Mouse (Mus musculus) C2C12 (cell line): ENCODE measurements around the gene Acot7. TPM values are rescaled to one million over a fixed set of nuclear protein-coding genes. Genes with fewer than 3 reads are reported as not detected.

Source experiments
- H3K27me3 ChIP-seq: one replicate; pipeline ENCODE4 v1.6.1; 2011; ENCODE audit not compliant: control insufficient read depth, insufficient read depth, insufficient read length
- H3K36me3 ChIP-seq: one replicate; pipeline ENCODE4 v1.6.1; 2011; ENCODE audit not compliant: control insufficient read depth, insufficient read depth
- H3K4me3 ChIP-seq: one replicate; pipeline ENCODE4 v1.5.1; 2011; ENCODE audit warnings: mild to moderate bottlenecking, control low read depth; ENCODE audit not compliant: poor library complexity, insufficient read depth, severe bottlenecking
- H3K79me2 ChIP-seq: one replicate; pipeline ENCODE4 v1.6.1; 2011; ENCODE audit not compliant: control insufficient read depth, insufficient read depth
- H3K79me3 ChIP-seq: one replicate; pipeline ENCODE4 v1.6.1; 2011; ENCODE audit warnings: low read depth, control low read depth
- H3ac ChIP-seq: one replicate; pipeline ENCODE3; 2011; ENCODE audit warnings: low read depth; ENCODE audit not compliant: control insufficient read depth, insufficient read length
- CEBPB ChIP-seq: IDR thresholded peaks from one replicate; pipeline ENCODE4 v1.6.1; 2011; ENCODE audit warnings: low read depth, mild to moderate bottlenecking, control low read depth, moderate library complexity
- CTCF ChIP-seq: IDR thresholded peaks from one replicate; pipeline ENCODE4 v1.5.1; 2011; ENCODE audit not compliant: control insufficient read depth, insufficient read depth, insufficient read length
- FOSL1 ChIP-seq: IDR thresholded peaks from one replicate; pipeline ENCODE4 v1.8.0; 2011; ENCODE audit warnings: mild to moderate bottlenecking, low read length; ENCODE audit not compliant: poor library complexity, insufficient read depth, severe bottlenecking
- MAX ChIP-seq: IDR thresholded peaks from one replicate; pipeline ENCODE4 v1.6.1; 2011; ENCODE audit warnings: mild to moderate bottlenecking, control low read depth
- MYOD1 ChIP-seq: IDR thresholded peaks from one replicate; pipeline ENCODE4 v1.6.1; 2011; ENCODE audit warnings: low read depth; ENCODE audit not compliant: control insufficient read depth, insufficient read length
- MYOG ChIP-seq: IDR thresholded peaks from one replicate; pipeline ENCODE4 v1.6.1; 2011; ENCODE audit not compliant: control insufficient read depth, insufficient read length; ENCODE audit errors: extremely low read depth
- USF1 ChIP-seq: IDR thresholded peaks from one replicate; pipeline ENCODE4 v1.6.1; 2011; ENCODE audit warnings: low read depth, mild to moderate bottlenecking, control low read depth, moderate library complexity
- polyA plus RNA-seq: library from polyadenylated mRNA; unstranded; fragments of >200 nt; fragmentation: generic; extraction: Trizol; gene quantifications from one replicate; pipeline ENCODE4 v1.2.1, GENCODE M21; 2012; ENCODE audit warnings: missing spikeins

Gene Acot7
- polyA plus RNA-seq, 1 experiment: 344 TPM

DNA sequence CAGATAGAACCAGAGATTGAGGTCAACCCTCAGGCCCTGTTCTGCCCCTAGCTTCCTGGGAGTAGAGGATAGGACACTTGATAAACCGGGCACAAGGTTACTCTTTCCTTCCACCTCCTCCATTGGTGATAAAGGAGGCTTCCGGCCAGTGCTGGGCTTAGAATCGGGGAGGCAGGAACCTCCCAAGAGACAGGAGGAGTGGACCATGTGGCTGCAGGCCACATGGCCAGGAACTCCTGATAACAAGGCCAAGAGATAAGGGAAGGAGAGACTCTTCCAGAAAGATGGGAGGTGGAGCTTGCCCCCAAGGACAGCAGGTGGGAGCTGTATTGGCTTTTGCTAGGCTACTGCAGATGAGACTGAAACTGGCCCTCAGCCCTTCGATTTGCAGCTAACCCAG lies 27.4 kb upstream of the Acot7 start:
- TF ChIP-seq CTCF (no peak), MYOG (no peak), CEBPB (no peak), FOSL1 (no peak), MYOD1 (no peak), USF1 (no peak), MAX (no peak)
- no peaks in the 10 kb centered on the region for H3K79me3 ChIP-seq
- no peaks in the 10 kb centered on the region for H3K79me2 ChIP-seq
- peaks cover 55% of the 10 kb centered on the region for H3K27me3 ChIP-seq
- no peak overlapping the region for H3K4me3 ChIP-seq
- no peaks in the 10 kb centered on the region for H3K36me3 ChIP-seq
- H3ac ChIP-seq: no peak overlapping the region

DNA sequence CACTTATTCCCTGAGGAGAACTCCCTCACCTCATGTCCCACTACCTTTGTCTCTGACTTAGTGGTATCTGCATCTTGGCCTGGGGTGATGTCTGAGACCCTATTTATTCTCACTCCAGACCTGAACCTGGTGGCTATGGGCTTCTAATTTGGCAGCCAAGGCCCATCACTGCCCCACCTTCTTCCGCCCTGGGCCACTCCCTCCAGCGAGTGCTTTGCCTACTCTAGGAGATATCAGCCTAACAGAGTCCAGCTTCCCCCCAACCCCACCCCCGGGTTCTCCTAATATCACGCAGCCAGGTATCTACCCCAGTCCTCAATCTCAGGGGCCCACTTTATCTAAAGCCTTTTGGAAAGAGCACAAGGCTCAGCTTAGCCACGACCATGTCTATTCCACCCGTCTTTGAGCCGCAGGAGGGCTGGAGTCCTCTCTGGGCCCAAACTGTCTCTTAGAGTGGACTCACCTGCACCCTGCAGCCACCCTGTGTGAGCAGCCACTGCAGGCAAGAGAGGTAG lies 26.4 kb upstream of the Acot7 start:
- Histone ChIP-seq H3K79me2 (no peaks in the 10 kb centered on the region), H3ac (no peak overlapping the region), H3K79me3 (no peaks in the 10 kb centered on the region), H3K27me3 (peaks cover 49% of the 10 kb centered on the region), H3K36me3 (no peaks in the 10 kb centered on the region), H3K4me3 (no peak overlapping the region)
- no peak for TF ChIP-seq MYOG
- TF ChIP-seq MYOD1: no peak
- TF ChIP-seq FOSL1: no peak
- TF ChIP-seq CEBPB: no peak
- TF ChIP-seq CTCF: no peak
- TF ChIP-seq MAX: no peak
- TF ChIP-seq USF1: no peak

DNA sequence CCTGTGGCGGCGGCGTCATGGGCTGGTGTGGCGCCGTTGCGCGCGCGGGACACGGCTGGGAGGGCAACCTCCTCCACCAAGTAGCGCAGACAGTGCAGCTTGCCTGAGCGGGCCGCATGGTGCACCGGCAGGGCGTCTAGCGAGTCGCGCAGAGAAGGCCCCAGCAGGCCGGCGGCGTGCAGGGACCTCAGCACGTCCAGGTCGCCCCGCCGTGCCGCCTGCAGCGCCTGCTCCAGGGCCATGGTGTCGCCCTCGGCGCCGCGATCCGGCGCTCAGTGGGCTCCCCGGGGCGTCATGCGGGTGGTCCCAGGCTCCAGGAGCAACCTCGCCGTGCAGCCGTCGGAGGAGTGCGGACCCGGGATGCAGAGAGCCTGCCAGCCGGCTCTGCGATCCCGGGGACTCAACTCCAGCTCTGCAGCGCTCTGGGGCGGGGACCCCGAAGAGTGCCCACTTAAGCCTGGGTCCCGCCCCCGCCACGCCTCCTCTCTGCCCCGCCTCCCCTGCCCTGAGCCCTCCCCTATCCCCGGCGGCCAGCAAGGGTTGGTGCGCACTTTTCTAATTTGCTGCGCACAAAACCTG lies 25.9 kb upstream of the Acot7 start, which contains the start of gene Espn:
Gene Espn, minus strand, starts transcription at position 406 of the 579 bp plus-strand sequence.
- no peak within 1 kb of the TSS for H3K4me3 ChIP-seq

DNA sequence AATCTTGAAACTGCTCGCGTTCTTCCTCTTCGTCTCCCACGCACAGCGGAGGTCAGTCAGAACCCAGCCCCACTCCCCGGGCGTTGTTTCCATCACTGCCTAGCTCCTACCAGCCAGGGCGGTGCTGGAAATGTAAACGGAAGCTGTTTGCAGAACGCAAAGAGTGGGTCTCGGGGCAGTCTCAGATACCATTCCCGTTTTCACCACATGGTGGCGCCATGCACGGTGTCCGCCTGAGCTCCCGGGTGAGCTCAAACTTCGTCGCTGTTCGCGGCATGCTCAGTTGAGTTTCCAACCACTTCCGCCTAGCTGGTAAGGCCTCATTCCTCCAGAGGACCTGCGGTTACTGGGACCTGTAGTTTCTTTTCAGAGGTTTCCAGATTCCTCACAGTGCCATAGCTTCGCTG lies 24.2 kb upstream of the Acot7 start:
- no peak overlapping the region for H3K4me3 ChIP-seq

More for the DNA sequence above, 25.9 kb upstream of the Acot7 start, which contains the start of gene Espn:
- no peak for TF ChIP-seq CTCF
- TF ChIP-seq CEBPB: no peak
- no peak for TF ChIP-seq MYOD1
- TF ChIP-seq FOSL1: no peak
- TF ChIP-seq MAX: no peak
- no peak for TF ChIP-seq USF1
- no peak for TF ChIP-seq MYOG
- no peak within 1 kb of the TSS for H3ac ChIP-seq
- peaks cover 51% of the 10 kb centered on the region for H3K27me3 ChIP-seq
- no peaks in the 10 kb centered on the region for H3K79me2 ChIP-seq
- no peaks in the 10 kb centered on the region for H3K79me3 ChIP-seq
- no peaks in the 10 kb centered on the region for H3K36me3 ChIP-seq

DNA sequence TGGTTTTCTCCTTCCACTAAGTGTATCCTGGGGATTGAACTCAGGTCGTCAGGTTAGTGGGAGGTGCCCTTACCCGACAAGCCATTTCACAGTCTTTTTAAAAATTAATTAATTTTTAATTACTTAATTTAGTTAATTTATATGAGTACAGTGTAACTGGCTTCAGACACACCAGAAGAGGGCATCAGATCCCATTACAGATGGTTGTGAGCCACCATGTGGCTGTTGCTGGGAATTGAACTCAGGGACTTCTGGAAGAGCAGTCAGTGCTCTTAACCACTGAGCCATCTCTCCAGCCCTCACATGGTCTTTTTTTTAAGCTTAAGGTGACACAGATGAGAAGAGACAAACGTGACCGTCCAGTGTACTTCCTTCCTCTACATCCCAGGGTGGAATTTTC lies 22.9 kb upstream of the Acot7 start:
- no peak overlapping the region for H3K4me3 ChIP-seq
- no peaks in the 10 kb centered on the region for H3K79me3 ChIP-seq
- H3K36me3 ChIP-seq: no peaks in the 10 kb centered on the region
- H3ac ChIP-seq: no peak overlapping the region
- peaks cover 53% of the 10 kb centered on the region for H3K27me3 ChIP-seq
- TF ChIP-seq USF1: no peak
- H3K79me2 ChIP-seq: no peaks in the 10 kb centered on the region

More for the DNA sequence above, 24.2 kb upstream of the Acot7 start:
- H3ac ChIP-seq: no peak overlapping the region
- no peaks in the 10 kb centered on the region for H3K79me3 ChIP-seq
- TF ChIP-seq MYOD1 (no peak), MAX (peak; percentile 28), CTCF (peak; percentile 76), USF1 (no peak), FOSL1 (no peak), CEBPB (no peak), MYOG (no peak)
- peaks cover 53% of the 10 kb centered on the region for H3K27me3 ChIP-seq
- H3K36me3 ChIP-seq: no peaks in the 10 kb centered on the region
- no peaks in the 10 kb centered on the region for H3K79me2 ChIP-seq

DNA sequence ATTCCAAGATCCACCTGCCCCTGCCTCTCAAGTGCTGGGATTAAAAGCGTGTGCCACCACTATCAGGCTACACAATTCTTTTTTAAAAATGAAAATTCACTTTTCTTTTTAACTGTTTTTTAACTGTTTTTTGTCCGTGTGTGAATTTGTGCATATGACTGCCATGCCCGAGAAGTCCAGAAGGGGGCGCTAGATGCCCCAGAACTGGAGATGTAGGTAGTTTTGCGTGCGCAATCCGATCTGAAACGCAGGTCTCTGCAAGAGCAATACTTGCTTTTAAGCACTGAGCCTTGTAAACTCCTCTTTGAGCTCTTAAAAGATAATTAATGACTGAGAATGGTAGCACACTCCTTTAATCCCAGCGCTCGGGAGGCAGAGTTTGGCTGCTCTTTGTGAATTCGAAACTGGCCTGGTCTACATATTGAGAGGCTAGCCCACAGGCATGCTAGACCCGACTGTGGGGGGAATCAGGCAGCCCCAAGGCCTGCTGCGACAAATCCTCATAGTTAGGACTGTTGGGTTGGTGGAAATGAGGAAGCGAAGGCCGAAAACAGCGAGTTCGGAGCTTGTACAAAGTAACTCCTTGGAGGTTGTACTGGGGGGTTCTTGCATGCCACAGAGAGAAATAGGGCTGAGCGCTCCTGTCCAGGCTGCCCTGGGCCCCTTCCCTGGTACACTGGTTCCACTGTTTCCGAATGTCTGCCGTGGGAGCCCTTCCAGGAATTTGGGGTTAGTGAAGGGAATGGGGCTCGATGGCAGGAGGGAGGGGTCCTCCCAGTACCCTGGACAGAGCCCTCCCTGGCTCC lies 20.0 kb upstream of the Acot7 start:
- Histone ChIP-seq H3K79me2 (no peaks in the 10 kb centered on the region), H3K36me3 (no peaks in the 10 kb centered on the region), H3K79me3 (no peaks in the 10 kb centered on the region), H3K4me3 (no peak overlapping the region), H3ac (no peak overlapping the region), H3K27me3 (peaks cover 49% of the 10 kb centered on the region)
- TF ChIP-seq MYOD1 (no peak), CEBPB (no peak), FOSL1 (no peak), MAX (no peak), MYOG (no peak), CTCF (no peak), USF1 (no peak)
